Mouse (Mus musculus): ENCODE measurements around the gene Troap. TPM values are rescaled to one million over a fixed set of nuclear protein-coding genes. Genes with fewer than 3 reads are reported as not detected.
A peak's percentile ranks its signal among the peaks of the same experiment; 100 is the strongest.

Gene Troap
- 1 to 10 TPM in 1 of 2 experiments, under 1 TPM in 1; 0.59 to 1.3 TPM for polyA plus RNA-seq (2017; shearing (Covaris generic))

- ATAC-seq: peak; percentile 27
Observed at GRCm38 (mm10) chr15:99074019-99074599, at the start of gene Troap. Gene Troap, plus strand, starts transcription at chr15:99074575.

- ATAC-seq: peak; percentile 55
Observed at GRCm38 (mm10) chr15:99024668-99025314, 49.6 kb upstream of the Troap start.

GRCm38 (mm10) chr15:99025414-99025813 lies 49.0 kb upstream of the Troap start:
- no peak for ATAC-seq

GRCm38 (mm10) chr15:99026259-99026658 lies 48.1 kb upstream of the Troap start:
- ATAC-seq: no peak

- no peak for ATAC-seq
Observed at GRCm38 (mm10) chr15:99027116-99027515, 47.3 kb upstream of the Troap start.

- no peak for ATAC-seq
Observed at GRCm38 (mm10) chr15:99028874-99029458, 45.4 kb upstream of the Troap start.

- ATAC-seq: peak; percentile 84
Observed at GRCm38 (mm10) chr15:99029619-99030584, 44.5 kb upstream of the Troap start, which contains the start of gene Tuba1c. Gene Tuba1c, plus strand, starts transcription at chr15:99029891.

GRCm38 (mm10) chr15:99030585-99031387 lies 43.6 kb upstream of the Troap start:
- peak; percentile 6 for ATAC-seq

- ATAC-seq: no peak
Observed at GRCm38 (mm10) chr15:99031388-99031675, 43.0 kb upstream of the Troap start.

- no peak for ATAC-seq
Observed at GRCm38 (mm10) chr15:99032041-99032725, 42.2 kb upstream of the Troap start.

GRCm38 (mm10) chr15:99032726-99033250 lies 41.6 kb upstream of the Troap start:
- ATAC-seq: no peak

GRCm38 (mm10) chr15:99033498-99034270 lies 40.7 kb upstream of the Troap start:
- ATAC-seq: no peak

- no peak for ATAC-seq
Observed at GRCm38 (mm10) chr15:99035431-99035830, 38.9 kb upstream of the Troap start.

GRCm38 (mm10) chr15:99036249-99036905 lies 38.0 kb upstream of the Troap start:
- no peak for ATAC-seq

- no peak for ATAC-seq
Observed at GRCm38 (mm10) chr15:99038025-99038424, 36.4 kb upstream of the Troap start.

- no peak for ATAC-seq
Observed at GRCm38 (mm10) chr15:99038797-99039196, 35.6 kb upstream of the Troap start.

- no peak for ATAC-seq
Observed at GRCm38 (mm10) chr15:99039306-99039705, 35.1 kb upstream of the Troap start.

GRCm38 (mm10) chr15:99039996-99040919 lies 34.1 kb upstream of the Troap start:
- ATAC-seq: no peak
